Mouse (Mus musculus) heart, adult 8-10 months (tissue): ENCODE data around the gene Bglap3. TPM values are rescaled to one million over a fixed set of nuclear protein-coding genes. Genes with fewer than 3 reads are reported as not detected.
"Not testable (repeated sequence)": the region's sequence is repeated elsewhere in the genome, so short reads cannot be mapped to it uniquely, and the experiment has no call there.

Source experiments
- DNase-seq: peaks from one replicate; pipeline ENCODE4 v3.0.0; 2022; ENCODE audit warnings: low spot score
- total RNA-seq, 4 experiments: library from RNA; stranded (reverse); gene quantifications; 2 replicates each; pipeline ENCODE4 v1.2.4; 2022

The Bglap3 gene
- not detected for total RNA-seq

GRCm38 (mm10) chr3:88372643-88373042 lies at the start of gene Bglap3:
TSS of gene Bglap3 (minus strand) at chr3:88372743.
- DNase-seq: not testable (repeated sequence)

- DNase-seq: no peak
Measured at GRCm38 (mm10) chr3:88422020-88422720, 49.6 kb upstream of the Bglap3 start.

GRCm38 (mm10) chr3:88420771-88421170 lies 48.2 kb upstream of the Bglap3 start:
- no peak for DNase-seq

- no peak for DNase-seq
Measured at GRCm38 (mm10) chr3:88418016-88418415, 45.5 kb upstream of the Bglap3 start.

- no peak for DNase-seq
Measured at GRCm38 (mm10) chr3:88415668-88416067, 43.1 kb upstream of the Bglap3 start.

- DNase-seq: no peak
Measured at GRCm38 (mm10) chr3:88412636-88413035, 40.1 kb upstream of the Bglap3 start.

GRCm38 (mm10) chr3:88411681-88412080 lies 39.1 kb upstream of the Bglap3 start:
- DNase-seq: peak; percentile 40

- no peak for DNase-seq
Measured at GRCm38 (mm10) chr3:88410645-88411031, 38.1 kb upstream of the Bglap3 start.

GRCm38 (mm10) chr3:88409741-88410644 lies 37.5 kb upstream of the Bglap3 start, which contains the start of gene Pmf1:
TSS of gene Pmf1 (minus strand) at chr3:88410331.
- DNase-seq: peak; percentile 94

- no peak for DNase-seq
Measured at GRCm38 (mm10) chr3:88408953-88409352, 36.4 kb upstream of the Bglap3 start.

- DNase-seq: no peak
Measured at GRCm38 (mm10) chr3:88407529-88407928, 35.0 kb upstream of the Bglap3 start.

GRCm38 (mm10) chr3:88407090-88407489 lies 34.5 kb upstream of the Bglap3 start:
- DNase-seq: peak; percentile 77

- DNase-seq: no peak
Measured at GRCm38 (mm10) chr3:88403522-88404230, 31.1 kb upstream of the Bglap3 start.

GRCm38 (mm10) chr3:88398666-88399065 lies 26.1 kb upstream of the Bglap3 start:
- DNase-seq: no peak

GRCm38 (mm10) chr3:88395742-88396141 lies 23.2 kb upstream of the Bglap3 start:
- no peak for DNase-seq

- DNase-seq: no peak
Measured at GRCm38 (mm10) chr3:88395288-88395687, 22.7 kb upstream of the Bglap3 start.

- no peak for DNase-seq
Measured at GRCm38 (mm10) chr3:88393776-88394375, 21.3 kb upstream of the Bglap3 start.

- DNase-seq: no peak
Measured at GRCm38 (mm10) chr3:88384364-88384763, 11.8 kb upstream of the Bglap3 start, which contains the start of gene Bglap. TSS of gene Bglap (minus strand) at chr3:88384464.

GRCm38 (mm10) chr3:88382383-88382782 lies 9.8 kb upstream of the Bglap3 start:
- not testable (repeated sequence) for DNase-seq

GRCm38 (mm10) chr3:88381389-88382315 lies 9.1 kb upstream of the Bglap3 start:
- DNase-seq: not testable (repeated sequence)
